Mouse (Mus musculus) limb, embryonic 15.5 days (tissue): Measurements from ENCODE around the gene Heatr5b. TPM values are rescaled to one million over a fixed set of nuclear protein-coding genes. Genes with fewer than 3 reads are reported as not detected.

Source experiments
- ATAC-seq: fragments of 200-750 bp; cut with Nextera tagmentation; 2 replicates; pipeline ENCODE4 v1.8.0; 2017; ENCODE audit warnings: low read depth, moderate TSS enrichment; ENCODE audit not compliant: insufficient number of reproducible peaks, low FRiP score, low TSS enrichment
- H3K27ac ChIP-seq: fragments of 300-500 bp; sonication (generic); 2 replicates; pipeline ENCODE4 v1.5.1; 2015; ENCODE audit warnings: moderate library complexity, mild to moderate bottlenecking, inconsistent platforms
- H3K27me3 ChIP-seq: fragments of 300-500 bp; sonication (generic); 2 replicates; pipeline ENCODE4 v1.6.1; 2015; ENCODE audit warnings: inconsistent platforms
- H3K36me3 ChIP-seq: fragments of 300-500 bp; sonication (generic); 2 replicates; pipeline ENCODE4 v1.6.1; 2015; ENCODE audit warnings: inconsistent platforms
- H3K4me1 ChIP-seq: fragments of 300-500 bp; sonication (generic); 2 replicates; pipeline ENCODE4 v1.6.1; 2015; ENCODE audit warnings: inconsistent platforms
- H3K4me2 ChIP-seq: fragments of 300-500 bp; sonication (generic); 2 replicates; pipeline ENCODE4 v1.6.1; 2015; ENCODE audit warnings: mild to moderate bottlenecking, inconsistent platforms
- H3K4me3 ChIP-seq: fragments of 300-500 bp; sonication (generic); 2 replicates; pipeline ENCODE4 v1.5.1; 2015; ENCODE audit warnings: mild to moderate bottlenecking, inconsistent platforms
- H3K9ac ChIP-seq: fragments of 300-500 bp; sonication (generic); 2 replicates; pipeline ENCODE4 v1.6.1; 2015; ENCODE audit warnings: inconsistent platforms
- H3K9me3 ChIP-seq: fragments of 300-500 bp; sonication (generic); 2 replicates; pipeline ENCODE4 v1.6.1; 2016; ENCODE audit warnings: inconsistent platforms
- WGBS: fragments of 180-500 bp; shearing (Covaris S2); methylation state at CpG from one replicate; pipeline ENCODE4 v1.1.7; 2015; 5-methylcytosine and 5-hydroxymethylcytosine counted together
- polyA plus RNA-seq: library from polyadenylated mRNA; unstranded; fragments of >200 nt; fragmentation: Nextera tagmentation; extraction: Ambion mirVana; gene quantifications from 2 replicates; pipeline ENCODE4 v1.2.1, GENCODE M21; 2015

The Heatr5b gene
- polyA plus RNA-seq, 1 experiment from 2014 or later, result 12.0 TPM

- Histone ChIP-seq H3K27me3 (no peaks in the 10 kb centered on the region), H3K4me3 (no peak overlapping the region), H3K9me3 (no peaks in the 10 kb centered on the region), H3K4me1 (peaks cover 10% of the 10 kb centered on the region; the same call in 1 of the 2 replicates), H3K9ac (no peak overlapping the region), H3K27ac (no peak overlapping the region), H3K36me3 (no peaks in the 10 kb centered on the region), H3K4me2 (no peak overlapping the region)
- ATAC-seq, result no peak
- WGBS, result 68% methylated on average over 14 of the region's 14 CpGs
These were observed 108.3 kb downstream of the Heatr5b start for GRCm38 (mm10) chr17:78726746-78727449.

GRCm38 (mm10) chr17:78724461-78725055, 110.6 kb downstream of the Heatr5b start:
- 34% methylated on average over 6 of the region's 6 CpGs for WGBS
- Histone ChIP-seq H3K9ac (no peak overlapping the region), H3K4me1 (peaks cover 9% of the 10 kb centered on the region; the same call in 1 of the 2 replicates), H3K27ac (peak overlapping the region; percentile 57; the same call in 1 of the 2 replicates), H3K36me3 (no peaks in the 10 kb centered on the region), H3K9me3 (no peaks in the 10 kb centered on the region), H3K4me3 (no peak overlapping the region), H3K27me3 (no peaks in the 10 kb centered on the region), H3K4me2 (no peak overlapping the region)
- ATAC-seq, result no peak

GRCm38 (mm10) chr17:78721690-78722089, 113.5 kb downstream of the Heatr5b start:
- Histone ChIP-seq H3K9me3 (no peaks in the 10 kb centered on the region), H3K4me2 (no peak overlapping the region), H3K27me3 (no peaks in the 10 kb centered on the region), H3K4me3 (no peak overlapping the region), H3K27ac (no peak overlapping the region), H3K9ac (no peak overlapping the region), H3K4me1 (peaks cover 3% of the 10 kb centered on the region; the same call in 1 of the 2 replicates), H3K36me3 (peaks cover 8% of the 10 kb centered on the region)
- 87% methylated on average over 7 of the region's 7 CpGs for WGBS
- no peak for ATAC-seq

GRCm38 (mm10) chr17:78719086-78719485, 116.1 kb downstream of the Heatr5b start:
- WGBS, result 91% methylated on average over 13 of the region's 13 CpGs
- H3K4me1 ChIP-seq, result no peaks in the 10 kb centered on the region
- H3K27me3 ChIP-seq, result no peaks in the 10 kb centered on the region
- peaks cover 8% of the 10 kb centered on the region for H3K36me3 ChIP-seq
- H3K4me3 ChIP-seq, result no peak overlapping the region
- no peak overlapping the region for H3K4me2 ChIP-seq
- no peak overlapping the region for H3K9ac ChIP-seq
- no peak for ATAC-seq
- no peaks in the 10 kb centered on the region for H3K9me3 ChIP-seq
- no peak overlapping the region for H3K27ac ChIP-seq

GRCm38 (mm10) chr17:78710258-78710657, 124.9 kb downstream of the Heatr5b start:
- Histone ChIP-seq H3K36me3 (peaks cover 5% of the 10 kb centered on the region; the same call in 1 of the 2 replicates), H3K4me1 (no peaks in the 10 kb centered on the region), H3K9ac (no peak overlapping the region), H3K27me3 (no peaks in the 10 kb centered on the region), H3K4me2 (no peak overlapping the region), H3K4me3 (no peak overlapping the region), H3K9me3 (no peaks in the 10 kb centered on the region), H3K27ac (no peak overlapping the region)
- whole genome bisulfite sequencing, result 74% methylated on average over 2 of the region's 2 CpGs
- no peak for ATAC-seq

- Histone ChIP-seq H3K27me3 (no peaks in the 10 kb centered on the region), H3K9me3 (no peaks in the 10 kb centered on the region), H3K36me3 (peaks cover 5% of the 10 kb centered on the region; the same call in 1 of the 2 replicates), H3K9ac (no peak overlapping the region), H3K4me2 (no peak overlapping the region), H3K4me1 (no peaks in the 10 kb centered on the region), H3K4me3 (no peak overlapping the region), H3K27ac (no peak overlapping the region)
- no peak for ATAC-seq
- WGBS, result 82% methylated on average over 7 of the region's 7 CpGs
These were observed 126.7 kb downstream of the Heatr5b start for GRCm38 (mm10) chr17:78708422-78708821.

- WGBS, result 90% methylated on average over 7 of the region's 7 CpGs
- Histone ChIP-seq H3K9ac (no peak overlapping the region), H3K4me2 (no peak overlapping the region), H3K36me3 (peaks cover 5% of the 10 kb centered on the region; the same call in 1 of the 2 replicates), H3K27ac (no peak overlapping the region), H3K4me1 (no peaks in the 10 kb centered on the region), H3K9me3 (no peaks in the 10 kb centered on the region), H3K4me3 (no peak overlapping the region), H3K27me3 (no peaks in the 10 kb centered on the region)
- no peak for ATAC-seq
These were observed 132.2 kb downstream of the Heatr5b start for GRCm38 (mm10) chr17:78702988-78703387.

Other genes starting within 250 kb of the Heatr5b start
- 5.0 and 5.4 TPM in 2 replicates for gene Strn, start 98.2 kb downstream of the Heatr5b start, polyA plus RNA-seq
- gene Gpatch11, start 203 bp upstream of the Heatr5b start, polyA plus RNA-seq, result 45.1 and 48.6 TPM in 2 replicates
- 10.1 and 13.2 TPM in 2 replicates for gene Eif2ak2, start 47.2 kb upstream of the Heatr5b start, polyA plus RNA-seq
- gene Sult6b1, start 71.6 kb upstream of the Heatr5b start, polyA plus RNA-seq, result 0.22 TPM in 1 of 2 replicates, not detected in the other
- gene Cebpzos, start 81.1 kb upstream of the Heatr5b start, polyA plus RNA-seq, result 91.2 and 101 TPM in 2 replicates
- gene Cebpz, start 101.7 kb upstream of the Heatr5b start, polyA plus RNA-seq, result 40.6 and 61.9 TPM in 2 replicates
- 50.5 and 52.4 TPM in 2 replicates for gene Ndufaf7, start 101.8 kb upstream of the Heatr5b start, polyA plus RNA-seq
- 33.4 and 35.9 TPM in 2 replicates for gene Prkd3, start 185.5 kb upstream of the Heatr5b start, polyA plus RNA-seq
- 14.6 and 15.6 TPM in 2 replicates for gene Qpct, start 216.5 kb upstream of the Heatr5b start, polyA plus RNA-seq